Mouse (Mus musculus): ENCODE results near the gene Csnk2b. TPM values are rescaled to one million over a fixed set of nuclear protein-coding genes. Genes with fewer than 3 reads are reported as not detected.

The Csnk2b gene
- polyA plus RNA-seq, 1 experiment = 179 TPM

DNA sequence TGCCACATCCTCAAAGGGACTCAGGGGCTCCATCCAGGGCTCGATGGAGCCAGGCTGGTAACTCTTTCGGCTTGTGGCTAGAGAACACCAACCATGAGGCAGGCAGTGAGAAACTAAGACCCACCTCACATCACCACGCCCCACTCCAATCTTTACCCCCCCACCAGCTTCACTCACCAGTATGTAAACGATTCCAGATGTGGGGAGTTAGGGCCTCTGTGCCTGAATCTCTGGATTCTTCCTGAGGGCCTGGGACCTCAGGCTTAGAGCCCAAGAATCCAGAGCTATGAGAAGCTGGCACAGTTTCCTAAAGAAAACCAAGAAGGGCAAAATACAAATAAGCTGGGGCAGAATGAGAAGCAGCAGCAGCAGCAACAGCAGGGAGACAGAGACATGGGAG lies 32.1 kb upstream of the Csnk2b start:
- DNase-seq (ENCODE audit: extremely low spot score in 1 of 2, low spot score in 1 of 2) = no peak

DNA sequence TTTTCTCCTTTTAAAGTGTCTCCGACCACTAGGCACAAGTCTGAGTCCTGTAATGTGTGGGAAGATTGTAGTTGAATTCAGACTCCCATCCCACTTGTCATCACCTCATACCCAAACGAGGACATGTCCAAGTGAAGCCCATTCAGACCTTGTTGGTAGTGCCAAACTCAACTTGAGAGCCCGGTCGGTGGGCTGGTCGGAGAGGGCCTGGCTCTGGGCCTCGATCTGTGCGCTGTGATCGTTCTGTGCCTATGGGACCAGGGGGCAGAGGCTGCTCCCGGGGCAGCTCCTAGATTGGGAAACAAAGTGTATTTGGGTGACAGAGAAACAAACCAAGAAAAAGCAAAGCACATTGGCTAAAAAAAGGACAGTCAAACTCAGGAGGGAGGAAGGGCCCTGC lies 31.2 kb upstream of the Csnk2b start:
- DNase-seq (ENCODE audit: extremely low spot score in 1 of 2, low spot score in 1 of 2) = no peak

DNA sequence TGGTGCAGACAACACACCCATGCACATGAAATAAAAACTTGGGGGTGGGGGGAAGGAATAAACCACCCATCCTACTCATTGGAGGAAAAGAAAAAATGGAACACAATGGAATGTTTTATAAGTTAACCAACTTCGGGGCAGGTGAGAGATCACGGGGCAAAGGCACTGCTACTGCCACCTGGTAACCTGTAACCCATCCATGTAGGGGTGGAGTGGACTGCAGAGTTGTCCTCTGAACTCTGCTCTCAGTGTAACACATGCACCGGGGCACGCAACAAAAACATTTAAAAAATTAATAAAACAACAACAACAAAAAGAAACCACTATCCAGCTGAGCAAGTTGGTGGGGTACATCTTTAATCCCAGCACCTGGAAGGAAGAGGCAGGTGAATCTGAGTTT lies 30.3 kb upstream of the Csnk2b start:
- DNase-seq (ENCODE audit: extremely low spot score in 1 of 2, low spot score in 1 of 2) = no peak

DNA sequence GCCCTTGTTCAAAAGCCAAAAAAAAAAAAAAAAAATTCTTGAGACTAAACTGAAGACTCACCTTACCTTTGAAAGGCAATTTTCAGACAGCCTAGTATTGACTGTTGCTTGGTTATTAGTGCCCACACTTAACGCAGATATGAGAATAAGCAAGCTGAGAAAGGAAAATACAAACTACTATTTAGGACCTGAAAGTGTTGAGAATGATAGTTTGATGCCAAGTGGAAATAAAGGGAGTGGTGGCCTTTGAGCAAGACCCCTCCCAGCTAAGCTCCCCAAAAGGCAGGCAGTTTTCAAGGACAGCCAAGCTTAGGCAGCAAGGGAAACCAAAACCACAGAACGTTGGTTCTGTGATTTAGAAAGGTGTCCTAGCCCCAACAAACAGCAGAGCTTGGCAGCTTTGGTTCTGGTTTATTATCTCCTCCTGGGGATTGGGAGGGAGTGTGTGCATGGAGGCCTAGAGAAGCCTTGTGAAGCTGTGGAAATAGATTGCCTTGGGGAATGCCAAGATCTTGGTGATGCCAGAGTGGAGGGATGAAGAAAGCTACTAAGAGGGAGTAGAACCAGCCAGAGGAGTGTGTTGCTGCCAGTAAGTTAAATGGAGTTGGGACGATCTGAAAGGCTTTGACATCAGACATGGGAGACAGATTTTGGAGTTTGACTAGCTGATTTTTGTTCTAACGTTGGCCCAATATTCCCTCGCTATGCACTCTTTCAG lies 26.2 kb upstream of the Csnk2b start:
- no peak for DNase-seq (ENCODE audit: extremely low spot score in 1 of 2, low spot score in 1 of 2)

DNA sequence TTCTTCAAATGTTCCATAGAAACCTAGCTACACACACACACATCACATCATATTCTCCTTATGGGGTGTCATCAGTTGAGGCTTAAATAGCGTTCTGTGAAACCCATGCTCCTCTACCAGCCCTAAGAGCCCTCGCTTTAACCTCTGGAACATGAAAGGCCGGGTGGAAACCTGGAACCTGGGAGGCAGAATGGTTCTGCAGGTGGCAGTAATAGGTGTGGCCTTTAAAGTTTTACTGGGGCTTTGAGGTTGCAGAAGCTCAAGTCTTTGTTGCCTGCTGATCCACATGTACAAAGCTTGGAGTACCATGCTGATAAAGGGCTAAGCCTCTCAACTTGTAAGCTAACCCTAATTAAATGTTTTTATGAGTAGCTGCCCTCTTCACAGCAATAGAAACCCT lies 25.5 kb upstream of the Csnk2b start:
- DNase-seq (ENCODE audit: extremely low spot score in 1 of 2, low spot score in 1 of 2) = no peak

DNA sequence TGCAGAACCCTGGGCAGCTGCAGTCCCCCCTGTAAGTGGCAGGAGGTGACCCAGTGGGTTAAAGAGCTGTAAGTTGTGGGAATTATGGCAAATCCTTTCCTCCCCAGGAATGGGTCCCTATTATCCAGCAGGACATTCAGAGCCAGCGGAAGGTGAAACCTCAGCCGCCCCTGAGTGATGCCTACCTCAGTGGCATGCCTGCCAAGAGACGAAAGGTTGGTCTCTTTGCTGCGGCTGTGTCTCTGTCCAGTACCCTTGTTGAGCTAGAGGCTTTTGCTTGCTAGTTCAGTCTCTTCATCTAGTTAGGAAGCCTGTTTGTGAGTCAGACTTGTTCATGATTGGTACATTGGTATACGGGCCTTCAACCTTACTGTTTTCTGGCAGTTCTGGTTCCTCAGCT lies 24.3 kb upstream of the Csnk2b start:
- DNase-seq (ENCODE audit: extremely low spot score in 1 of 2, low spot score in 1 of 2) = no peak

DNA sequence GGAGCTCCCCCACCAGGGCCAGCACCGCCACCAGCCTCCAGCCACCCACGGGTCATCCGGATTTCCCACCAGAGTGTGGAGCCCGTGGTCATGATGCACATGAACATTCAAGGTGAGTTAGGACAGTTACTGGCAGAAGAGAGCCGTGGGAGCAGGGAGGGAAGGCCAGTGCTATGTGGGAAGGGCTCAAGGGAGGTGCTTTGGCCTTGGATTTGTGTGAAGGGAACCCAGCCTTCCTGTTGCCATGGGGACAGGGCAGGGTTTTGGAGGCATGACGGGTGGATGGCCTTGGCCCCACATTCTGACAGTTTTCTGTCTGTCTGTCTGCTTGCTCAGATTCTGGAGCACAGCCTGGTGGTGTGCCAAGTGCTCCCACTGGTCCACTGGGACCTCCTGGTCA lies 20.1 kb upstream of the Csnk2b start:
- DNase-seq (ENCODE audit: extremely low spot score in 1 of 2, low spot score in 1 of 2) = no peak

- no peak for DNase-seq (ENCODE audit: extremely low spot score in 1 of 2, low spot score in 1 of 2)
Observed at GRCm38 (mm10) chr17:35140490-35140996, 18.7 kb upstream of the Csnk2b start.

DNA sequence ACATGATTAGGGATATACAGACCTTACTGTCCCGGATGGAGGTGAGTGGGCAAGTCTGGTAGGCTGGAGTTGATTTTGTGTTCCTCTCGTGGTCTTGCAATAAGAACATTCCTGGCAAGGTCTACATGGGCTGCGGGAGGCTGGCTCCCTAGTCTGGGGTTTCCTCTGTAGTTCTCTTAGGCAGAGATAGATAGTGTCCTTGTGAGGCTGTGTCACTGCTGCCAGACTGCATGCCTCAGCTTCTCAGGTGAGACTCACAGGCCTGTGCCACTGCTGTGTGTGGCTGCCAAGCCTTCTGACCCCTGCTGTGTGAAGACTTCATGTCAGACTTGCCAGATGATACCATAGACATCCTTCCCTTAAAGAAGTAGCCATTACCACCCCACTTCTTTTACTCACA lies 17.4 kb upstream of the Csnk2b start:
- DNase-seq (ENCODE audit: extremely low spot score in 1 of 2, low spot score in 1 of 2) = no peak

DNA sequence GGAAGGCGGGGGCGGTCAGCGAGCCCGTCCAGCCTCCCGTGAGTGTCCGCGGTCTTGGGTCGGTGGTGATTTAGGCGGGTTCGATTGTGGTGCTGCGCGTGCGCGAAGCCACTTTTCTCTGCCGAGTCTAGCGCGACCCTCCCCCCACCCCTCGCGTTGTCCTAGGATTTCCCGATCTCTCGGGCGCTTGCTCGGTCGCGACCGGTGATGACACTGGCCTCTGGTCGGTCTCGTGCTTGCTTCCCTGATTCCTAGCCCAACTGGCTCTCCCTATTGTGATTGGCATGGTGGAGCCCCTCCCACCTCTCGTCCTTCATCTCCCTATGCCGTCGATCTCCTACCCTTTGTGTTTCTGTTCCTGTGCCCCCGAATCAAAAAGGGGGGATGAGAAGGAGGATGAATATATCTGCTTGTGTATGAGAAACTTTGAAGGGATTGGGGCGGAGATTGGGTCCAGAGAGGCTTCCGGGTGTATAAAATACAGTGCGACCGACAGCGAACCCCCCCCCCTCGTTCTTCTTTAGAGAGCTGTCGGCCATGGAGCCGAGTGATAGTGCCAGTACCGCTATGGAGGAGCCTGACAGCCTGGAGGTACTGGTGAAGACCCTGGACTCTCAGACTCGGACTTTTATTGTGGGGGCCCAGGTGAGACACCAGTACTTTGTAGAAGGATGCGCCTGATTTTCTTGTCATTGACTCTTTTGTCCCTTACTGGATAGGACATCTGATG lies 13.9 kb upstream of the Csnk2b start:
- peak in 1 of 2 experiments; percentile 41 for DNase-seq (ENCODE audit: extremely low spot score in 1 of 2, low spot score in 1 of 2)

DNA sequence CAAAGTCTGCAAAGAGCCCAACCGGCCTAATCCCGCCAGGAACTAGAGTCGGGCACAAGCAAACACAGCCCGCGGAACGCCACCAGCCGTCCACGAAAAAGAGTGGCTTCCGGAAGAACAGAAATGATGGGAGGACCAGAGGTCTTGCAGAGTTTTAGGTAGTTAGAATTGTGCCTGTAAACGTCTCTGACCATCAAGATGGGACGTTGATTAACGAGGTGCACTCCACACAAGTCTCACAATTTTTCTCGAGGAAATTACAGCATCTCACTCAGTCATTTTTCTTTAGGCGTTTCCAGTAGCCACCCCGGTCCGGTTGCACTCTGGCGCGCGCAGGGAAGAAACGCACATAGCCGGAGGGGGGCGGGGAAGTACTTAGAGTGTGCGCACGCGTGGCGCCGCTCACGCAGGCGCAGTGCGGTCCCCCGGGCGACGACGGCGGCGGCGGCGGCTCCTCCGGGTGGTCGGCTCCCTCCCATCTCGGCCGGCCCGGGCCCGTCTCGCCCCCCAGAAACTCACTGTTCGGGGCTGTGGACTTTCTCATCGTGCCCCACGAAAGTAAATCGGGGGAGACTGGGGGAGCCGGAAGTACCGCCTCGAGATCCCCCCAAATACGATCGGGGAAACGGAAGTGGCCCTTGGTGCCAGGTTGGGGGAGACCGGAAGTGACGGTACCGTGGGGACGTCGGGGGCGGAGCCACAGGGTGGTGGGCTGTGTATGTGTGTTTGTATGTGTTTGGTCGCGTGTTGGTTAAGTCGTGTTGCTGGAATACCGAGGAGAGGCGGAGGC lies 13.1 kb upstream of the Csnk2b start, which contains the start of gene Bag6:
Gene Bag6, plus strand, starts transcription at position 378 of the 790 bp plus-strand sequence.
- DNase-seq (ENCODE audit: extremely low spot score in 1 of 2, low spot score in 1 of 2) = peak; percentile 84 to 94

DNA sequence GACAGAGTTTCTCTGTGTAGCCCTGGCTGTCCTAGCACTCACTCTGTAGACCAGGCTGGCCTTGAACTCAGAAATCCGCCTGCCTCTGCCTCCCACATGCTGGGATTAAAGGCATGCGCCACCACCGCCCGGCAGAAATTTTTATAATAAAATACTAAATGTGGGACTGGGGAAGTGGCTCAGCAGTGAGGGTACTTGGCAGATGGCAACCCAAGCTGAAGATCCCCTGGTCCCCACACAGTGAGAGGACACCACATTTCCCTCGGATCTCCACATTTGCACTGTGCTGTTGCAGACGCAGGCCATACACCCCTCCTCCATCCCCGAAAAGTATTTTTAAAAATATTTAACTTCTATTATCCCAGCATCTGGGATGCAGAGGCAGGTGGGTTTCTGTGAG lies 11.7 kb upstream of the Csnk2b start:
- DNase-seq (ENCODE audit: extremely low spot score in 1 of 2, low spot score in 1 of 2) = no peak

GRCm38 (mm10) chr17:35132174-35132560 lies 10.3 kb upstream of the Csnk2b start:
- no peak for DNase-seq (ENCODE audit: extremely low spot score in 1 of 2, low spot score in 1 of 2)

- no peak for DNase-seq (ENCODE audit: extremely low spot score in 1 of 2, low spot score in 1 of 2)
Observed at GRCm38 (mm10) chr17:35131500-35132173, 9.8 kb upstream of the Csnk2b start, which contains the start of gene Apom. Apom (minus strand) TSS chr17:35132050.

- no peak for DNase-seq (ENCODE audit: extremely low spot score in 1 of 2, low spot score in 1 of 2)
Observed at GRCm38 (mm10) chr17:35131038-35131437, 9.2 kb upstream of the Csnk2b start.

DNA sequence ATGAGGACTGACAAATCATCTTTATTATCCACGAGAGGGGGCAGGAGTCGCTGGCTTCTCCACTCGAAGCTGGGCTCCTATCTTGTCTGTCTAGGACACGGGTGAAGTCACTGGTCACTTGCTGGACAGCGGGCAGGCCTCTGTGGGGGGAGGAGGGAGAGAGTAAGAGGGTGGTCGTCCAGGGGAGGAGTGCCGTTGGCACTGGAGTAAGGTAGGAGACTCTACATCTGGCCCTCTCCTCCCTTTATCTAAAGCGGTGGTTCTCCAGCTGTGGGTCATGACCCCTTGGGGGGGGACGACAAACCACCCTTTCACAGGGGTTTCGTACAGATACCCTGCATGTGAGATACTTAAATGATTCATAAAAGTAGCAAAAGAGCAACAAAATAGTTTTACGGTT lies 7.1 kb upstream of the Csnk2b start:
- no peak for DNase-seq (ENCODE audit: extremely low spot score in 1 of 2, low spot score in 1 of 2)

DNA sequence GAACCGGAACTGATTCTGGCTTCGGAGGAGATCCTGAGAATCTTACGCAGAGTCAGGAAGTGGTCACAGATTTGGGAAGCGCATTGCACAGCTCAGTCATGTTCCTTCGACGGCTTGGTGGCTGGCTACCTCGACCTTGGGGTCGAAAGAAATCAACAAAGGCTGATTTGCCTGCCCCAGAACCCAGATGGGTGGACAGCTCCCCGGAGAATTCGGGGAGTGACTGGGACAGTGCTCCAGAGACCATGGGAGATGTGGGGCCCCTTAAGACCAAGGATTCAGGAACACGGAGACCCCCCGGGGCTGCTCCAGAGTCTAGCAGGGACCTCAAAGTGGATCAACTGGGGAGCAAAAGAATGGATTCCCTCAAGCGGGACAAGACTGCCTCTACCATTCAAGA lies 5.2 kb upstream of the Csnk2b start:
- DNase-seq (ENCODE audit: extremely low spot score in 1 of 2, low spot score in 1 of 2) = no peak

GRCm38 (mm10) chr17:35126206-35126611 lies 4.4 kb upstream of the Csnk2b start, which contains the start of gene D17H6S53E:
D17H6S53E (plus strand) TSS chr17:35126373.
- DNase-seq (ENCODE audit: extremely low spot score in 1 of 2, low spot score in 1 of 2) = peak in 1 of 2 experiments; percentile 74

GRCm38 (mm10) chr17:35125578-35125977 lies 3.7 kb upstream of the Csnk2b start:
- no peak for DNase-seq (ENCODE audit: extremely low spot score in 1 of 2, low spot score in 1 of 2)

GRCm38 (mm10) chr17:35125081-35125480 lies 3.2 kb upstream of the Csnk2b start:
- no peak for DNase-seq (ENCODE audit: extremely low spot score in 1 of 2, low spot score in 1 of 2)

All from frontal cortex, adult 2 months (tissue).